Mouse (Mus musculus) heart, adult 2 months (tissue): ENCODE results near the gene Krtap11-1.

Source experiments
- CTCF ChIP-seq: fragments of 200-600 bp; IDR thresholded peaks from 2 replicates; pipeline ENCODE4 v1.8.1; 2022; ENCODE audit warnings: antibody characterized with exemption, mild to moderate bottlenecking, moderate library complexity
- POLR2A ChIP-seq: fragments of 200-500 bp; IDR thresholded peaks from 2 replicates; pipeline ENCODE4 v1.6.1; 2011; ENCODE audit warnings: mild to moderate bottlenecking, low read depth, low read length, control low read depth; ENCODE audit not compliant: insufficient read depth

DNA sequence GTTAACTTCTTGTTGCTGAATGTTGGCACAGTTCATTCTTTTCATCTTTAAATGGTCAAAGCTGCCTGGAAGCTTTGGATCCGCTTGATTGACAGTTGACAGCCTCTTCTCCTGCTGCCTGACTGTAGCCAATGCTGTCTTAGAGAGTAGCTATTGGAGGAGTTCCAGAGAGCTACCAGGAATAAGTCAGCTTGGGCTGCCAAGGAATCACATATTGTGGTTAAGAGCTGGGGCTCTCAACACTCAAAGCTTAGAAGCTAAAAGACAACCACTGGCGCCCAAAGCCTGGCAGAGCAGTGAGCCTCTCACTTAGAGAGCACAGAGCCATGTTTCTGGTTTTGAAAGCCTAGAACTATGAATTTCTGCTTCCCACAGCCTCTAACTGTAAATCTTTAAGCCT is 50.4 kb downstream of the Krtap11-1 start:
- no peak for TF ChIP-seq CTCF
- no peak for TF ChIP-seq POLR2A
